Mouse (Mus musculus) myocyte (in vitro differentiated cells): ENCODE results near the gene Ntrk3.

Experiments used
- CEBPB ChIP-seq: IDR thresholded peaks from 2 replicates; pipeline ENCODE4 v1.6.1; 2011; ENCODE audit warnings: mild to moderate bottlenecking, moderate library complexity; ENCODE audit not compliant: poor library complexity, insufficient read depth, severe bottlenecking
- E2F4 ChIP-seq: IDR thresholded peaks from one replicate; pipeline ENCODE4 v1.6.1; 2011; ENCODE audit warnings: mild to moderate bottlenecking, control low read depth, moderate library complexity; ENCODE audit not compliant: insufficient read depth
- MAX ChIP-seq: IDR thresholded peaks from one replicate; pipeline ENCODE4 v1.6.1; 2011; ENCODE audit warnings: low read depth, mild to moderate bottlenecking, control low read depth
- MYOD1 ChIP-seq, 3 experiments: IDR thresholded peaks; one replicate each; pipeline ENCODE4 v1.6.1; 2011; ENCODE audit warnings: control low read depth in 2 of 3, low read depth in 2 of 3, mild to moderate bottlenecking in 2 of 3, moderate library complexity in 1 of 3; ENCODE audit not compliant: insufficient read length in 2 of 3, control insufficient read depth in 1 of 3
- POLR2A ChIP-seq: IDR thresholded peaks from one replicate; pipeline ENCODE4 v1.6.1; 2011; ENCODE audit warnings: low read depth, mild to moderate bottlenecking, control low read depth, moderate library complexity; ENCODE audit not compliant: insufficient read length
- POLR2AphosphoS2 ChIP-seq: IDR thresholded peaks from one replicate; pipeline ENCODE4 v1.6.1; 2011; ENCODE audit warnings: low read depth, control low read depth; ENCODE audit not compliant: insufficient read length
- SRF ChIP-seq: IDR thresholded peaks from one replicate; pipeline ENCODE4 v1.6.1; 2011; ENCODE audit warnings: low read depth; ENCODE audit not compliant: control insufficient read depth, insufficient read length
- TCF12 ChIP-seq: IDR thresholded peaks from one replicate; pipeline ENCODE4 v1.6.1; 2011; ENCODE audit warnings: mild to moderate bottlenecking, control low read depth; ENCODE audit not compliant: poor library complexity, insufficient read depth, severe bottlenecking
- TCF3 ChIP-seq: IDR thresholded peaks from one replicate; pipeline ENCODE4 v1.6.1; 2011; ENCODE audit warnings: low read depth, control low read depth; ENCODE audit not compliant: insufficient read length
- USF1 ChIP-seq: IDR thresholded peaks from one replicate; pipeline ENCODE4 v1.6.1; 2011; ENCODE audit warnings: low read depth, mild to moderate bottlenecking, control low read depth, moderate library complexity

DNA sequence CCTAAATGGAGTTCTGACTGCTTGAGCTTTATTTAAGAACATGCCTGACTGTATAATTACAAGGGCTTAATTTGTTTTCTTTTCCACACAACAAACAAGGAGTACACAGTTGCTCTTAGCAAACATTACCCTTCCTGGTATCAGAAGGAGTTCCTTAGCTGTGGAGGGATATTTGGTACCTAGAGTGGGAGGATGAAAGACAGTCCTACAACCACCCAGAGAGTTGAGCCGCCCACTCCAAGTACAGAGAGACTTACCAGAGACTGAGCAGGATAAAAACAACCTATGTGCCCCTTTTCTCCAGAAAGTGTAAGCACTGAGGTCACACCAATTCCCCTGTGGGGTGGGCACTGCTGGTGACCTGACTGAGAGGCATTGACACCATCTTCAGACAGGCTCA, 237.8 kb downstream of the Ntrk3 start:
- TF ChIP-seq MYOD1 (IDR thresholded peaks at IDR 0.05; ENCODE audit: control insufficient read depth in 1 of 3, insufficient read length in 2 of 3, low read depth in 2 of 3), result no peak
- TF ChIP-seq POLR2A, result no peak
- no peak for TF ChIP-seq CEBPB
- TF ChIP-seq POLR2AphosphoS2, result no peak
- no peak for TF ChIP-seq MAX
- no peak for TF ChIP-seq E2F4
- no peak for TF ChIP-seq TCF12
- TF ChIP-seq USF1, result no peak
- no peak for TF ChIP-seq TCF3
- TF ChIP-seq SRF, result no peak
